Mouse (Mus musculus) intestine, postnatal 0 days (tissue): ENCODE measurements at regions not wholly inside any gene's neighbourhood (a gene's known extent, or its start where the extent isn't known, plus 50 kb on each side); places are given as distances from the start of the nearest gene placed in this dataset.
"Not testable (repeated sequence)": the region's sequence is repeated elsewhere in the genome, so short reads cannot be mapped to it uniquely, and the experiment has no call there.

ENCODE experiments used
- ATAC-seq: fragments of 200-750 bp; cut with Nextera tagmentation; 2 replicates; pipeline ENCODE4 v1.8.0; 2017; ENCODE audit warnings: mild to moderate bottlenecking, moderate TSS enrichment, moderate library complexity
- H3K27ac ChIP-seq: fragments of 300-500 bp; sonication (generic); 2 replicates; pipeline ENCODE4 v1.5.1; 2014; ENCODE audit warnings: mild to moderate bottlenecking, low read depth, low read length, moderate library complexity
- H3K27me3 ChIP-seq: fragments of 300-500 bp; sonication (generic); replicated peaks from 2 replicates; pipeline ENCODE4 v1.6.1; 2014; ENCODE audit warnings: low read length, mixed read lengths; ENCODE audit not compliant: control insufficient read depth, insufficient read depth
- H3K36me3 ChIP-seq: fragments of 300-500 bp; sonication (generic); 2 replicates; pipeline ENCODE4 v1.6.1; 2014; ENCODE audit warnings: mild to moderate bottlenecking, moderate library complexity; ENCODE audit not compliant: control insufficient read depth, insufficient read depth
- H3K4me1 ChIP-seq: fragments of 300-500 bp; sonication (generic); replicated peaks from 2 replicates; pipeline ENCODE4 v1.6.1; 2014; ENCODE audit warnings: antibody characterized with exemption, low read length, mixed read lengths; ENCODE audit not compliant: control insufficient read depth, insufficient read depth
- H3K4me2 ChIP-seq: fragments of 300-500 bp; sonication (generic); replicated peaks from 2 replicates; pipeline ENCODE4 v1.6.1; 2014; ENCODE audit warnings: low read depth, mild to moderate bottlenecking, moderate library complexity
- H3K4me3 ChIP-seq: fragments of 300-500 bp; sonication (generic); 2 replicates; pipeline ENCODE4 v1.5.1; 2014; ENCODE audit warnings: low read depth, low read length
- H3K9ac ChIP-seq: fragments of 300-500 bp; sonication (generic); 2 replicates; pipeline ENCODE4 v1.6.1; 2014; ENCODE audit warnings: mild to moderate bottlenecking, low read depth, low read length
- H3K9me3 ChIP-seq: fragments of 300-500 bp; sonication (generic); 2 replicates; pipeline ENCODE4 v1.6.1; 2016; ENCODE audit warnings: mixed run types; ENCODE audit not compliant: control insufficient read depth
- CTCF ChIP-seq: sonication (generic); IDR thresholded peaks from 2 replicates; pipeline ENCODE4 v1.5.1; 2016; ENCODE audit warnings: low read depth, mild to moderate bottlenecking, control low read depth, antibody characterized with exemption, moderate library complexity
- WGBS: fragments of 180-500 bp; shearing (Covaris S2); extraction: QIAGEN DNeasy Blood & Tissue Kit; methylation state at CpG from one replicate; pipeline ENCODE4 v1.1.7; 2014; 5-methylcytosine and 5-hydroxymethylcytosine counted together

DNA sequence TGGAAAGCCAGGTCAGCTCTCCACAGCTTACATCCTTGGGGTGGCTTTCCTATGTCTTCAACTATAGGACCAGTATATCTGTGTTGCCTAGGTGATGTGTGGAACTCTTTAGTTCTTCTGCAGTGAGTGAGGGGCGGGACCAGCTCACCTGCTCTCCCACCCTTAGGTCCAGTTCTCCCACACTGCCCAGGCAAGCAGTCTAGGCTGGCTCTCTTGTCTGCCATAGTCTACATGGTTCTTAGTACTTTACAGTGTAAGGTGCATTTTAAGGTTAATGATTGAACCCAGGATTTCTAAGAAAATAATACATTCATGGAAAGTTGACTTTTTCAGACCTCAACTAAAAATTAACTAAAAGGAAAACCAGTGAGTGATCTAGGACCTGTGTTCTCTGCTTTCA is 1108.4 kb downstream of the Sorcs3 start:
- H3K9ac ChIP-seq = no peak overlapping the region
- no peak overlapping the region for H3K4me3 ChIP-seq
- H3K27ac ChIP-seq = no peak overlapping the region
- no peak for ATAC-seq
- 63% methylated on average over 1 of the region's 1 CpGs for WGBS
- no peak overlapping the region for H3K4me2 ChIP-seq
- no peaks in the 10 kb centered on the region for H3K9me3 ChIP-seq
- no peaks in the 10 kb centered on the region for H3K4me1 ChIP-seq
- TF ChIP-seq CTCF = no peak
- H3K36me3 ChIP-seq = no peaks in the 10 kb centered on the region
- H3K27me3 ChIP-seq = no peaks in the 10 kb centered on the region

DNA sequence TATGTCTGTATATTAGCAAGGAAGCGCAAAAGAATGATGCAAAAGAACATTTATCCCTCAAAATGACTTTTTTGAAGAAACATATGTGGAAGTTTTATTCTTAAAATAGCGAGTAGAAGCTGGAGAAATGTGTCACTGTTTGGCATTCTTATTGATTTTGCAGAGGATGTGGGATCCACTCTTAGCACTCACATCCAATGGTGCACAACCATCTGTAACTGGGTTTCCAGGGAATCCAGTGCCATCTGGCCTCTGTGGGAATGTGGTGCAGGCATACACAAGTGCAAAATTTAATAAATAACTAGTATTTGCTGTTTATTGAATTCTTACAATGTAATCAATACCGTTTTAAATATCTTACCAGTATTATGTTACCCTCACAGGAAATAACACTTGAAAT is 1153.8 kb downstream of the Sorcs3 start:
- ATAC-seq = no peak
- 74% methylated on average over 3 of the region's 3 CpGs for WGBS
- no peak for TF ChIP-seq CTCF

DNA sequence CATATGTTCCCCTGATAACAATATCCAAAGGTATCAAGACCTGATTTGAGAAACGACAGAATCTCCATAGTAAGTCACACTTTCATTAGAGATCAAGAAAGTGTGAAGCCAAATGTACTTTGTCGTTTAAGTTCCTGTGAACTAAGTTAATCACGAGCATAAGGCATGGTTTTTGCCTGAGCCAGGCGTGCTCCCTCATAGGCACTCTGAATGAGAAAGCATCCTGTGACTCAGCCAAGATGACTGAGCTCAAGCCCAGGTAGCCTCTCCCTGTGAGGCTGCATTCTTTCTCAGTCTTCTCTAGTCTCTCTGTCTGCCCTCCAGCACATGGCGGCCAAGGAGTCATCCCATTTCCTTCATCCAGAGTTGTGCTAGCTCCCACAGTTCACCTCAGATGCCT is 1154.9 kb downstream of the Sorcs3 start:
- no peaks in the 10 kb centered on the region for H3K36me3 ChIP-seq
- WGBS = 83% methylated on average over 5 of the region's 5 CpGs
- H3K27me3 ChIP-seq = no peaks in the 10 kb centered on the region
- H3K27ac ChIP-seq = no peak overlapping the region
- no peak for ATAC-seq
- H3K4me1 ChIP-seq = no peaks in the 10 kb centered on the region
- H3K4me2 ChIP-seq = no peak overlapping the region
- H3K9ac ChIP-seq = no peak overlapping the region
- no peak overlapping the region for H3K4me3 ChIP-seq
- no peaks in the 10 kb centered on the region for H3K9me3 ChIP-seq
- TF ChIP-seq CTCF = no peak

More for the DNA sequence above, 1153.8 kb downstream of the Sorcs3 start:
- H3K27me3 ChIP-seq = no peaks in the 10 kb centered on the region
- H3K9ac ChIP-seq = no peak overlapping the region
- no peak overlapping the region for H3K4me2 ChIP-seq
- no peaks in the 10 kb centered on the region for H3K4me1 ChIP-seq
- no peak overlapping the region for H3K27ac ChIP-seq
- no peaks in the 10 kb centered on the region for H3K36me3 ChIP-seq
- no peaks in the 10 kb centered on the region for H3K9me3 ChIP-seq
- no peak overlapping the region for H3K4me3 ChIP-seq

DNA sequence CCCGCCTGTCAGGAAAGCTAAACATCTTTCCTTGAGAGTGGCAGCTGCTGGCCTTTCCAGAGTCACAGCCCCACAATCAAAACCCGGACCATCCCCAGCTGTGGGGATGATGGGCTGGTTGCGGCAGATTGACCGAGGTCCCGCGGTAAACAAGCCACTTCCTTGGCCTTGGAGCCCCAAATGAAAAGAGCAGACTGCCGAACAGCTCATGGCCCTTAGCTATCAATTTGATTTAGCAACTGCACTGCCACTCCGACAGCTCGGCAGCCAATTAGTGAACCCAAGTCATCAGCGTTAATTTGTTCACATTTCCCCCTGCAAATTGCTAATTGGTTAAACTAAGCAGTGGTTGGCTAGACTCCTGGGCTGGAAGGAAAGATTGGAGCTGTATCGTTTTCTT is 1155.3 kb downstream of the Sorcs3 start:
- H3K9me3 ChIP-seq, ATAC-seq, H3K4me3 ChIP-seq, H3K36me3 ChIP-seq, H3K27me3 ChIP-seq, H3K27ac ChIP-seq, H3K4me1 ChIP-seq, H3K4me2 ChIP-seq, H3K9ac ChIP-seq: not testable (repeated sequence)
- WGBS = 87% methylated on average over 10 of the region's 11 CpGs

DNA sequence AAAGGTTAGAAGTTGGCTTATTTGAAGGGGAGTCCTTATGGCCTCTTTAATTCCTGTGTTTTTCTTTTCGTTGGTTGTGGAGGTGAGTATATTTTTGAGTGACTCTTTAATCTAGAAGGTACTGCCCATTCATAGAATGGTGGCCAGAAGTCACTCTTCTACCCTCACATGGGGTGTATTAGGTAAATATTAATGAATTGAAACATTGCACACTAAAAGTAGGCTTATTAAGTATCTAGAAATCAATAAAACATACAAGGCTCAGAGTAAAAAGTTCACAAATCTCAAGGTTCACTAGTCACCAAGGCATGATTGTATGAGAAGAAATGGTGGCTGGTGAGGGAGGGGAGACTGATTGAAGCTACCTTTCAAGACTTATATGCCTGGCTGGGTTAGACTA is 1167.1 kb downstream of the Sorcs3 start:
- no peak overlapping the region for H3K9ac ChIP-seq
- no peaks in the 10 kb centered on the region for H3K4me1 ChIP-seq
- no peaks in the 10 kb centered on the region for H3K9me3 ChIP-seq
- ATAC-seq = no peak
- TF ChIP-seq CTCF = no peak
- no peak overlapping the region for H3K27ac ChIP-seq
- no peaks in the 10 kb centered on the region for H3K36me3 ChIP-seq
- H3K27me3 ChIP-seq = no peaks in the 10 kb centered on the region
- no peak overlapping the region for H3K4me3 ChIP-seq
- 53% methylated on average over 1 of the region's 1 CpGs for WGBS
- H3K4me2 ChIP-seq = no peak overlapping the region

DNA sequence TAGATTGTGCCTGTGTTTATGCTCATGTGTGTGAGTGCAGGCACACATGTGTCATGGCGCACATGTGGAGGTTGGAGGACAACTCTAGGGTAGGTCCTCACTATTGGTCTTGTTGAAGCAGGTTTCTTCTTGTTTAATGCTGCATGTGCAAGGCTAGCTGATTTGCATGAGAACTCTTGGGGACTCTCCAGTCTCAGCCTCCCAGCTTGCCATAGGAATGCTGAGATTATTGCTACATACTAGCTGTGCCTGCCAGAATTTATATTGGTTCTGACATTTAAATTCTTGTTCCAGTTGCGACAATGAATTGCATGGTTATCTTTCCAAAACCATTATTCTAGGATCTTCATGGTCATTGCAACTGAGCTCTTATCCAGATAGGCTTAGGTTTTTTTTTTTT is 1168.5 kb downstream of the Sorcs3 start:
- Histone ChIP-seq H3K9me3 (no peaks in the 10 kb centered on the region), H3K4me2 (no peak overlapping the region), H3K36me3 (no peaks in the 10 kb centered on the region), H3K4me1 (no peaks in the 10 kb centered on the region), H3K27me3 (no peaks in the 10 kb centered on the region), H3K27ac (no peak overlapping the region), H3K4me3 (no peak overlapping the region), H3K9ac (no peak overlapping the region)
- no peak for ATAC-seq
- 81% methylated on average over 2 of the region's 2 CpGs for WGBS
- TF ChIP-seq CTCF = no peak

DNA sequence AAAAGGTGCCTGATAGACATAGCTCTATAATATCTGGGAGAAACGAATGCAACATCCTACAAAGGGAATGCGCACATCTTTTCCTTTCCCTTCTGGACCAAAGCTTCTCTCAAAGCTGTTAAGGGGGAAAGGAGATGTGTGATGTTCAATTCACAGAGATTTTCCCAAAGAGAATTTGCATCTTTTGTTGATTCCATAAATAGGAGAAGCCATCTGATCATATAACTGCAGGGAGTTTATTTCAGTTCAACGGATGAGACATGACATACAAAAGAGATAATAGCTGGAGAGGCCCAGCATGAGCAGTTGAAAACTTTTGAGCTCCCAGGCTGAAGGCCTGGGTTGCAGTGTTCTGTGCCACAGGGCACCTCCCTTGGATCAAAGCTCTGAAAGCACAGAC is 1169.1 kb downstream of the Sorcs3 start:
- Histone ChIP-seq H3K4me1 (no peaks in the 10 kb centered on the region), H3K27ac (no peak overlapping the region), H3K36me3 (no peaks in the 10 kb centered on the region), H3K9ac (no peak overlapping the region), H3K9me3 (no peaks in the 10 kb centered on the region), H3K4me3 (no peak overlapping the region), H3K27me3 (no peaks in the 10 kb centered on the region), H3K4me2 (no peak overlapping the region)
- no peak for TF ChIP-seq CTCF
- ATAC-seq = no peak
- 90% methylated on average over 3 of the region's 3 CpGs for WGBS
